Mouse (Mus musculus) CD8-positive naive resting alpha-beta T cell, adult 2 months (primary cell): ENCODE results near the gene Spata9.
A peak's percentile ranks its signal among the peaks of the same experiment; 100 is the strongest.

Experiments
- DNase-seq, 2 experiments: peaks; one replicate each; pipeline ENCODE4 v3.0.0; 2022; ENCODE audit warnings: low read depth in 2 of 2, low spot score in 2 of 2

The Spata9 gene

DNA sequence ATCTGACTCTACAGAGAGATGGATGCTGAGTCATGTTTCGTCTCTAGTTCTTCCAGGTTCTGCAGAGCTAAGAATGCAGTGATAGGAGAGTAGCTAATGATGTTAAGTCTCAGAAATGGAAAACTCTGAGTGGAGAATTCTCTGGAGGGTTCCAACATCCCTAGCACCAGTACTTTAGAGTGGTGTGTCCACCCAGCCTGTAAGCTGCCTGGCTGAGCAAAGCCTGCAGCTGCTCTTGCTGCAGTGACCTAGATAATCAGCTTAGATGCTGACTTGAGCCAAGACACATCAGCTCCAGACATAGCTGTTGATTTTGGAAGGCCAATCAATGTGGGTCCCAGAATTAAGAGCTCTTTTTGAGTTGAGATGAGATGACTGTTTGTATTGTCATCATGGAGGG is 21.1 kb downstream of the Spata9 start:
- no peak for DNase-seq

DNA sequence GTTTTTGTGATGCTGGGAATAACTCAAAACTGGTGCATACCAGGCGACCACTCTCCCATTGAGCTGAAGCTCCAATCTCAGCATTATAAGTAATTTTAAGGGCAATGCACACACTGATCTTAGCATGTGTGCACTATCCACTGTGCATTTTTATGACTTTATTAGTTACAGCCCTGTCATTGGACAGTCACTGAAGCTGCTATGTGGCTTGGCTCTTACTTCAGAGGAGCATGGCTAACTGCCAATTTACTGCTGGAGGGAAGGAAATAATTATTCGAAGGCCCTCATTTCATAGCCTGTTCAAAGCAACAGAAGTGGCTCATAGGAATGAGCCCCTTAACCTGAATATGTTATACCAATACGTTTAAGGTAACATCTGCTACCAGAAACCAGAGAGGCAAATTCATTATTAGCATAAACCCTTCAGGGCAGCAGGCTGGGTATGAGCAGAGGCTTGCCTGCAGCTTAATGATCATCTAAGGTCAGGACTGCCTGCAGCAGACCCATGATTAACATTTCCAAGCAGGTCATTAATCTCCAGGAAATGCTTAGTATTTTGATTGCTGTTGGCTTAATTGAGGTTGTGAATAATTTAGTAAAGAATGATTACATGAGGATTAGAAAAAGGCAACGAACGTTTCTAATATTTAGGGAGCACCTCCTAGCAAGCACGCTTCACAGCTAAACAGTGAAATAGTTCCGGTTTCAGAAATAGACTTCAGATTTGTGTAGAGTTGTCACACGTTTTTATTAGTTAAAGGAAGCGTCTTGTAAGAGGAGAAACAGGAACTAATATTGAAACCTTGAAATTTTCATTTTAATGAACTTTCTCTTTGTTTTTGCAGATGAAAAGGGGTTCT is 25.4 kb downstream of the Spata9 start:
- no peak for DNase-seq

DNA sequence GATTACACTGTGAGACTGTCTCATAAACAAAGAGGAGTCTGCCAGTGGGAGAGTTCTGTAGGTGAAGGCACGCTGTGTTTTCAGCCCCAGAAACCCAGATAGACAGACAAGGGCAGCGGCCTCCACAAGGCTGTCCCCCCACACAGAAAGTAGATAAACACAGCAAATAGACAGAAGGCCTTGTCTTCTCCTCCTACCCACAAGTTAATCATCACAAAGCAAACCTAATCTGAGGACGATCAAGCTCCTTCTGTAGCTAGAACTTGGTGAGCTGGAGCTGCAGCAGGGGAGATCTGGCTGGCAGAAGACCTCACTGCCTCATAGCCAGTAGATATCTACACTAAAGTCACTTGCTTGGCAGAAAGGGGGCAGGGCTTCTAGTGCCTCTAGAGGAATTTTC is 36.3 kb downstream of the Spata9 start:
- DNase-seq: no peak

DNA sequence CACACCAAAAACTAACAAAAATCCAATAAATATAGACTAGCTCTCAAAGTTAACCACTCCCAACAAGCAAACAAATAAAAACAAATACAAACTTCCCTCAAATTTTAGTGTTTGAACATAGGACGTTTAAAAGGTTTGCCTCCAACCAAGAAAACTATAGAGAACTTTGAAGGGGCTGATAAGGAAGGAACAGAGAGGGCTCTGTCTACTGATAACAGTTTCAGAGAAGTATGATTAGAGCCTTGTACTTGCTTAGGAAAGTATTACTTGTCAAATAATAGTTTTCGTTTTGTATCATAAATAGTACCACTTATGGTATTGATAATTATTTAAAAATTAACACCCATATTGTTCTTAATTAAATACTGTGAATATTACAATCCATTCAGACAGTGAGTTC is 47.6 kb downstream of the Spata9 start:
- no peak for DNase-seq

DNA sequence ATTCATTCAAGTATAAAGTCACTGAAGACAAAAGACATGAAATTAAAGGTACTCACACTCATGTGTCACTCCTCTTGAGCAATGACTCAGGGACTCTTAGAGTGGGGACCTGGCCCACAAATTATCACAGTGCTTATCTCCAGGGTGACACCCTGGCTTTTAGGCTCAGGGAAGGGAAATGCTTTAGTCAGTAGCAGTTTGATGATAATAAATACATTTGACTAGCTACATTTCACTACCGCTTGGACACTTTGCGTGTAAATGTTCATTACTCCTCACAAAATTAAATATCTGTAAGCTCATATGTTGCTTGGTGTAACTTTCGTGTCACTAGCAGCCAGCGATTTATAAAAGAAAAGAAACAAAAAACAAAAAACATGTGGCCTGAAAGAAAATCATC is 50.5 kb downstream of the Spata9 start:
- DNase-seq: no peak

DNA sequence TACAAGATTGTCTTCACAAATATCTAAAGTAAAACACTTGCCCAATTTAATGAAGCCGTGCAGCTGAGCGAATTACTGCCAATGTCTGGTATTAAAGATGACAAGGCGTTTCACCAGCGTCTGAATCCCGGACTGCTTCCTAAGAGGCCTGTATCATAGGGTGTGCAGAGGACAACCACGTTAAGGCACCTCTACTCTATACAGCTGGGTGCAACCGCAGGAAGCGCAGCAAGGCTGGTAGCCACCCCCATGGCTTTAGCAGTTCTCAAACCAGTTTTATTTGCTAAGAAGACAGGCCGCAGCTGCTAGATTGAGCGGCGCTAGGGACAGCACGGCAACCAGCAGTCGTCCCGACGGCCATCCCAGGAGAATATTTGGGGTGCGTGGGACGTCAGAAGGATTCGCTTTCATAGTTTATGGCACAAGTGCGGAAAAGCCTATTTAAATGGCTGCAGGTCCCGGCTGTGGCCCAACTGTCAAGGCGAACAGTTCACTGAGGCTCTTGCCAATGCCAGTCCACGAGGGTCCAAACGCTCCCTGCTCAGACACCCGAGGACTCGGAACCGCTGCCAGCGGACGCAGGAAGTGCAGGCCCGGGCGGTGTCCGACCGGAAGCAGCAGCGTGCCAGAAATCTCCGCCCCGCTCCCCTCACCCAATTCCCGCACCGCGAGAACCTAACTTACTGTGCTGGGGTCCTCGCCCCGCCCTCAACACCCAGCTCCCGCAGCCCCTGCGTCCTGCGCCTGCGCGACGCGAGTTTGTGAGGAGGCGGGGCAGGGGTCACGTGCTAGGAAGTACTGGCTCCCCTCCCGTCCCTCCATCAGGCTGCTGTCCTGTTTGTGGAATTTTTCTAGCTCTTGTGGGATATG is 51.3 kb downstream of the Spata9 start, which contains the start of gene Rfesd:
TSS of gene Rfesd (minus strand) at position 746 of the 870 bp plus-strand sequence.
- peak; percentile 95 to 96 for DNase-seq

DNA sequence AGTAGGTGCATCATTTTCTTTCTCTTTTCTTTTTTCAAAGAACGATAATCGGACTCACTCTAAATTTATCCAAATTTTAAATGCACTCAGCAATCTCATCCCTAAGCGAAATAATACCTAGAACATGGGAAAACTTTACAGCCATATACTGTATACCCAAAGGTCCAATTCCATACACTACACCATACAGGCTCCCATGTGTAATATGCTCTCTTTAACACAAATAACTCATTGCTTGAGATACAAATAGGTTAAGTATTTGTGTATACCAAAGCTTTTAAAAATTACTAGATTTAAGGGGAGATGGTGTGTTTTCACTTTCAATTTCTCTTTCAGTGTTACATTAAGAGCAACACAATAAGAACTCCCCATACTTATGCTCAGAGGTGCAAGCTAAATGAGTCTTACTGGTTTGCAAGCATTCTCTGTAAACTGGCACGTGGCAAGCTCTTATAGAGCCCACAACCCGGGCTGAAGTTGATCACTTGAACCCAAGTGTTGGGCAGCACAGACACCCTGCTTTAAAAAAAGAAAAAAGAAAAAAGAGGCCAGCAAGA is 52.0 kb downstream of the Spata9 start:
- DNase-seq: peak in 1 of 2 experiments; percentile 5

DNA sequence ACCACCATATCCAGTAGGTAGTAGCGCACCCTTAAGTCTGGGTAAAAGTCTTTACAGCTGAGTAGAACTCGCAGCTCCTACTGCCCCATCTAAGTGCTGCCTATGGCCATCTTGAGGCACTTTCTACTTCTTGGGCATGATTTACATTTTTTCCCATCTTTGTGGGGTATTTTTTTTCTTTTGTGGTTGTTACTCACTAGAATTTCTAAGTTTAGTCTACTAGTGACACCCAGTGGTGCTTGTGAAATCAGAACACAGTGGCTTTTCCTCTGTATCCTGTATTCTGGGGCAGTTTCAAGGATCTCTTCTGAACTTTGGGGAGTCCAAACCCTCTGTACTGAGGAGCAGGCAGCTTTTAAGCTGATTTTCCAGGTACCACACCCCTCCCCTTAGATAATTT is 54.8 kb downstream of the Spata9 start:
- DNase-seq: no peak

DNA sequence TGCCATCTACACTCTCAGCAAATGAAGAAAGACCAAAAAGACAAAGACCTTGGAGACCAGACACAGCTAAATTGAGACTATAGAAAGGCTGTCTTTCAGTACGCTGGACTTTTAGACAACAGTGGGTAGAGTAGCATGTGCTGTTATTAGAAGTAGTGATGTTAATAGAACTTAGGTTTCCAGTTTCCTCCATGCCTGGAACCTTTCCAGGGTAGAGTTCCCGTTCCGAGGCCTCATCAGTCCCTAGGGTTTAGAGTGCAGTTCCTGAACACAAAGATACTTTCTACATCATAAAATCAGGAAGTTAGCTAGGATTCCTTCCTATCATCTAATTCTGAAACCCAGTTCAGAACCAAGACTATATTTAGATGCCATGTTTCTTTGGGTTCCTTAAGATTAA is 57.6 kb downstream of the Spata9 start:
- DNase-seq: no peak

DNA sequence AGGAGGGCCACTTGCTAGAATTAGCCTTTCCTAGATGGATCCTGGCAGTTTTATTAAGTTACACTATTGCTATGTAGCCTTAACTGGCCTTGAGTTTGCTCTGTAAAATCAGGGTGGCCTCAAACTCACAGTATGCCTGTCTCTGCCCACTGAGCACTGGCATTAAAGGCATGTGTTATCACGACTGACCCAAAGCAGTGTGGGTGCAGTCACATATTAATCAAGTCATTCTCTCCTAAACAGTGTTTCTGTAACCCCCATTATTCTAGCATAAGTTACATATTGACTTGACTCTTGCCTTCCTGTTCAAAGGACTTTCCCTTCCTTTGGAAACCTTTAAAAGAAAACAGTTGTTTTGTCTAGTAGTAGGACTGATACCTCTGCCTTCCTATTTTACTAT is 75.5 kb downstream of the Spata9 start:
- no peak for DNase-seq

DNA sequence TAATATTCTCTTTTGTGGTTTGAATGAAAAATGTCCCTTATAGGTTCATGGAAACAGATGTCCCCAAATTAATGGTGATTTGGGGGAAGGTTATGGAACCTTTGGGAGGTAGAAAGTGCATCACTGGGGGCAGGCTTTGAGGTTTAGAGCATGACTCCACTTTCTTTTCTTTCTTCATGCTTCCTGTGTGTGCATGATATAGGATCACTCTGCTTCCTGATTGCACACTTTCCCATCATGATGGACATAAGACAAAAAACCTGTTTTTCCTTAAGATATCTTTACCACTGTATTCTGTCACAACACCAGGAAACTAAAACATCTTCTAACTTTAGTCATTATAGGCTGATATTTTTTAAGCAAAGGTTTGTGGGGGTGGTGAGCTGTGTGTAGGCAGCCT is 78.0 kb downstream of the Spata9 start:
- DNase-seq: no peak
